Mouse (Mus musculus) neural tube, embryonic 15.5 days (tissue): ENCODE measurements around the gene Mapk8ip1. TPM values are rescaled to one million over a fixed set of nuclear protein-coding genes. Genes with fewer than 3 reads are reported as not detected.

Experiments used
- ATAC-seq: fragments of 200-750 bp; cut with Nextera tagmentation; 2 replicates; pipeline ENCODE4 v1.8.0; 2017; ENCODE audit warnings: mild to moderate bottlenecking, moderate TSS enrichment, moderate library complexity; ENCODE audit not compliant: low FRiP score
- H3K27ac ChIP-seq: fragments of 300-500 bp; sonication (generic); replicated peaks from 2 replicates; pipeline ENCODE4 v1.5.1; 2015; ENCODE audit warnings: mild to moderate bottlenecking, inconsistent platforms
- H3K27me3 ChIP-seq: fragments of 300-500 bp; sonication (generic); replicated peaks from 2 replicates; pipeline ENCODE4 v1.6.1; 2015; ENCODE audit warnings: inconsistent platforms
- H3K36me3 ChIP-seq: fragments of 300-500 bp; sonication (generic); 2 replicates; pipeline ENCODE4 v1.6.1; 2015; ENCODE audit warnings: inconsistent platforms
- H3K4me1 ChIP-seq: fragments of 300-500 bp; sonication (generic); 2 replicates; pipeline ENCODE4 v1.6.1; 2015; ENCODE audit warnings: inconsistent platforms
- H3K4me2 ChIP-seq: fragments of 300-500 bp; sonication (generic); 2 replicates; pipeline ENCODE4 v1.6.1; 2015; ENCODE audit warnings: inconsistent platforms, mild to moderate bottlenecking, moderate library complexity
- H3K4me3 ChIP-seq: fragments of 300-500 bp; sonication (generic); replicated peaks from 2 replicates; pipeline ENCODE4 v1.5.1; 2015; ENCODE audit warnings: mild to moderate bottlenecking, inconsistent platforms
- H3K9ac ChIP-seq: fragments of 300-500 bp; sonication (generic); replicated peaks from 2 replicates; pipeline ENCODE4 v1.6.1; 2015; ENCODE audit warnings: mild to moderate bottlenecking, inconsistent platforms
- H3K9me3 ChIP-seq: fragments of 300-500 bp; sonication (generic); replicated peaks from 2 replicates; pipeline ENCODE4 v1.6.1; 2016; ENCODE audit warnings: inconsistent platforms
- WGBS: fragments of 180-500 bp; shearing (Covaris S2); methylation state at CpG from one replicate; pipeline ENCODE4 v1.1.7; 2015; ENCODE audit warnings: mixed read lengths; 5-methylcytosine and 5-hydroxymethylcytosine counted together
- polyA plus RNA-seq: library from polyadenylated mRNA; unstranded; fragments of >200 nt; fragmentation: Nextera tagmentation; extraction: Ambion mirVana; gene quantifications from 2 replicates; pipeline ENCODE4 v1.2.1, GENCODE M21; 2015

Gene Mapk8ip1
- polyA plus RNA-seq, 1 experiment from 2014 or later: 169 TPM

DNA sequence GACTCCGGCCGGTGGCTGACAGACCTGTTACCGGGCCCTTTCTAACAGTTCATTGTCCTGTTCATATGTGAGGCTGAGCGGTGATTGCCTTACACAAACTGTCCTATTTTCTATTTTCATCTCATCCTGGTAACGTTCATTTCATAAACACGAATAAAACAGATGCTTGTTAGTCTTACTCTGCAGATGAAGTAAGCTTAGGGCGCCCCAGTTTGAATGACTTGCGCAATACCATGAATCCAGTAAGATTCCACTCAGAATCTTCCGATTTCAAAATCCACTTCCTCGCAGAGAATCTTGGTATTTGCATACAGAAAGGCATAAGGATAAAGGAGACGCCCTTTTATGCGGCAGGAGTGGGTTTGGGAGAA lies 33.3 kb upstream of the Mapk8ip1 start:
- Histone ChIP-seq H3K27ac (peak overlapping the region; percentile 80), H3K9ac (peak overlapping the region; percentile 52), H3K4me2 (peak overlapping the region; percentile 82), H3K4me3 (peak overlapping the region; percentile 93), H3K27me3 (0 out of 2 replicates have a peak, but pooled peaks cover 3% of the 10 kb centered on the region), H3K9me3 (no peaks in the 10 kb centered on the region), H3K4me1 (peaks cover 47% of the 10 kb centered on the region), H3K36me3 (no peaks in the 10 kb centered on the region)
- 6% methylated on average over 12 of the region's 12 CpGs for WGBS
- ATAC-seq: no peak

DNA sequence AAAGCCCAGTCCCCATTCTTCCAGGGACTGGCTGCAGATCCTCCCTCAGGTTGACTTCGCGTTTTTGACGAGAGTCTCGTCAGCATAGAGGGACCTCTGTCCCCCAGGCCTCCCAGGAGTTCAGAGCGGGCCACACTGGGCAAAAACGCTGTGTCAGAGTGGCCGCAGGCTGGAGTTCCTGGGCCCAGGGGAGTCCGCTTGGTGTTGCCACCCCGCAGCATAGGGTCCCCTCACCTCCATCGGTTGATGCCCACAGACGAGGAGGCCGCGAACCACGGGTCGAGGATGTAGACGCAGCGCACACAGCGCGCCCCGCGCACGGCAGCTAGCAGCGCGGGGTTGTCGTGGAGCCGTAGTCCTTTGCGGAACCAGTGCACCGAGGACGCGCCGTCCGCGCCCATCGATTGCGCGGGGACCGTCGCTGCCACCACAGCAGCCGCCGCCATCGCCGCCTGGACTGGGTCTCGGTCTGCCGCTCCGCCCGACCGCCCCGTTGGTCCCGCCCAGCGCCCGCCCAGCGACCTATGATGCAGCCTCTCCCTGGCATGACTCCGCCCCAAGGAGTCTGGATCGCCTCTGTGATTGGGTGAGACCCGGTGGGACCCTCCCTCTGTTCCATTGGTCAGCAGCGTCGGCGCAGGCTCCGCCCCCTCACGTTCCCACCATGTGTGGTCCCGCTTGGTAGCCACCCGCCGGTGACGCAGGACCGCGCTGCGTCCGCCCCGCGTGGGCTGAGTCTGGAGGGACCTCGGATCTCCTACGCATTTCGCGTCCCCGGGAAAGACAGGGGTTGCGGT lies 32.7 kb upstream of the Mapk8ip1 start, which contains the start of gene Cry2:
Cry2 (minus strand) TSS at position 466 of the 797 bp plus-strand sequence.
- peaks cover 53% of the 10 kb centered on the region for H3K4me1 ChIP-seq
- no peaks in the 10 kb centered on the region for H3K9me3 ChIP-seq
- H3K27ac ChIP-seq: peak within 1 kb of the TSS; percentile 88
- 0 out of 2 replicates have a peak, but pooled peaks cover 3% of the 10 kb centered on the region for H3K27me3 ChIP-seq
- H3K36me3 ChIP-seq: no peaks in the 10 kb centered on the region
- under 1% methylated on average over 73 of the region's 76 CpGs for WGBS
- peak within 1 kb of the TSS; percentile 83 for H3K9ac ChIP-seq
- ATAC-seq: peak; percentile 97
- peak within 1 kb of the TSS; percentile 93 for H3K4me3 ChIP-seq
- H3K4me2 ChIP-seq: peak within 1 kb of the TSS; percentile 82

DNA sequence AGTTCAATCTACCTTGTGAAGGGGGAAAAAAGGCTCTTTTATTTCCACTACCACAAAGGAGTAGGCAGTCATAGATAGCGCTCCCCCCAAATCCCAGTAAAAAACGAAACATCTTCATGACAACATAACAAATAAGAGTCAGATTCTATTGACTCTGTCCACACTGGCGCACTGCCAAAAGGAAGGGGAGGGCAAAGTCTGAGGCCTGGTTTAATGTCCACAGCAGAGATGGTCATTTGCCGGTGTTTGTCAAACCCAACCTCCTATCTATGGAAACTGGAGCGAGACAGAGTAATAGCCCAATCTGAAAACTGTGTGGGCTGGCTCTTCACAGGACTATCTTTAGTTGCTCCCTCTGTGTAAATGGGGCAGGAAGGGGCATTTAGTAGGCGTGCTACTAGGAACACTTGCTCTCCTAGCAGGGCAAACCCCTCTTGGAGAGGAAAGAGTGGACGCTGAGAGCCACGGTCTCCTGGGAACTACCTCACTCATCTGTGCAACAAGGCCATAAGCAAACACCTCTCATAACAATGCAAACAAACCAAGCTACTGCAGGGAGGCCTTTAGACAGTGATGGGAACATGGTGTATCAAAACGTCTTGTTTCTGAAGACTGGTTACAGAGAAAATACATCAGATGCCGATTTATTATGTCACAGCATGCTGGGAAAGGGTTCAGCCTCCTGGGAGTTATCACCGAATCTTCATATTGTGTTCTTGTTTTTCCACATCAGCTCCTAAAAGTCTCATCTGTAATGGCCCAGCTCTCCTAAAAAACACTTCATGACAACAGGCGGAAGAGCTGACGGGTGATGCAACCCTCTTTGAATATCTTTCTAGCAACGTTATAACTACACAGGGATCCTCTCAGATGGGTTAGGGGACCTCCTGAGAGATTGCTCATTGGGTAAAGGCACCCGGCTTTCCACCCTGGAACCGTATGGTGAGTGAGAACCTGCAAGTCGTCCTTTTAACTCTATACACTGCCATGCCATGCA lies 31.5 kb upstream of the Mapk8ip1 start:
- Histone ChIP-seq H3K36me3 (no peaks in the 10 kb centered on the region), H3K27ac (peak overlapping the region; percentile 88), H3K4me1 (peaks cover 65% of the 10 kb centered on the region), H3K9ac (peak overlapping the region; percentile 83), H3K4me3 (peak overlapping the region; percentile 93), H3K27me3 (0 out of 2 replicates have a peak, but pooled peaks cover 3% of the 10 kb centered on the region), H3K9me3 (no peaks in the 10 kb centered on the region), H3K4me2 (peak overlapping the region; percentile 82)
- no peak for ATAC-seq
- 30% methylated on average over 17 of the region's 17 CpGs for WGBS

GRCm38 (mm10) chr2:92431611-92432179 lies 30.6 kb upstream of the Mapk8ip1 start:
- Histone ChIP-seq H3K4me2 (peak overlapping the region; percentile 82), H3K36me3 (no peaks in the 10 kb centered on the region), H3K4me1 (peaks cover 74% of the 10 kb centered on the region), H3K27ac (peak overlapping the region; percentile 88), H3K9me3 (no peaks in the 10 kb centered on the region), H3K4me3 (peak overlapping the region; percentile 93), H3K27me3 (0 out of 2 replicates have a peak, but pooled peaks cover 3% of the 10 kb centered on the region), H3K9ac (peak overlapping the region; percentile 83)
- WGBS: 14% methylated on average over 11 of the region's 11 CpGs
- no peak for ATAC-seq

DNA sequence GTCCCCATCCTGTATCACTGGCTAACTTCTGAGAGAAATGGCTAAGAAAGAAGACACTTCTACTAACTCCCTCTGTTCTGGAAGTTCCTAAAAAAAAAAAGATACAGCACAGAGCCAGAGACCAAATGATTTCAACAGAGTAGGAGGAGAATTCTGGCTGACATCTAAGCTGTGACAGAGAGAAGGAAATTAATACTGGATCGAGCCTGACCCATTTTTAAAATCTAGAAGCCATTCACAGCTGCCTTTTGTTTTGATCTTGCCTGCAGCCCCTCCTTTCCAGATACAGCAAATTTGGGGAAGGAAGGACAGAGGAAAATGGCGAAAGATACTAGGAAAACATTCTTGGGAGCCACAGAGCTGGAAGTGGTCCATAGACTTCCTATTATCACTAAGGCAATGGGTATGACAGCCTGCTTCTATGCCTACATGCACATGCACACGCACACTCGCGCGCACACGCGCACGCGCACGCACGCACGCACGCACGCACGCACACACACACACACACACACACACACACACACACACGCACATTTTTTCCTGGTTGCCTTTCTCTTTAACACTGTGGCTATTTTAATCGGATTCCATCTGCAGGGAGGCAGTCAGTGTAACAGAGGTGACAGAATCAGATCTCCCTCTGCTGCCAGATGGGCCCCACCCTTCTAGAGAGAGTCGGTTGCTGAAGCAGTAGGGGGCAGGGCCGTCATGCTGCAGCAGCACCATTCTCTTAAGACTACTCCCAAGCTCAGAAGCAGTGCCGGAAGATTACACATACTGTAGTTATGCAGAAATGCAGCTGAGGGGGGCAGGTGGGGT lies 29.9 kb upstream of the Mapk8ip1 start:
- Histone ChIP-seq H3K4me2 (peak overlapping the region; percentile 82), H3K4me3 (peak overlapping the region; percentile 93), H3K27ac (peak overlapping the region; percentile 88), H3K9me3 (no peaks in the 10 kb centered on the region), H3K9ac (peak overlapping the region; percentile 83), H3K27me3 (no peaks in the 10 kb centered on the region), H3K4me1 (peaks cover 82% of the 10 kb centered on the region), H3K36me3 (no peaks in the 10 kb centered on the region)
- peak; percentile 26 for ATAC-seq
- WGBS: 57% methylated on average over 21 of the region's 21 CpGs

DNA sequence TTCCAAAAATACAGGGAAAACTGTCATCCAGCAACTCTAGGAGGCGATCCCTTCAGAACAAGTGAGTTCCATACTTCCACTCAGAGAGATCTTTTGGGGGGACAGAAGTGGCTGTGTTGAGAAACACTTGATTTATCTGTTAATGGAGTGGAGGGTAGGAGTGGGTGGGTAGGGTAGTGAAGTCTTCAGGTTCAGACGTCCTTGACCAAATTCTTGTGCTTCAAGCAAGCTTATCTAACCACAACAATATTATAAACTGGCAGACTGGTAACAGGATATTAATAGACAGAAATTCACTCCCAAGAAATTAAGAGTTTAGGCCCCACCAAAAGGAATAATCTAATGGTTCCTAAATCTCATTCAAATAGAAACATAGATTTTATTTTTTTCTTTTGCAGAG lies 29.0 kb upstream of the Mapk8ip1 start:
- 86% methylated on average over 2 of the region's 2 CpGs for WGBS
- Histone ChIP-seq H3K4me3 (no peak overlapping the region), H3K27ac (peak overlapping the region; percentile 88; the same call in 1 of the 2 replicates), H3K9me3 (no peaks in the 10 kb centered on the region), H3K36me3 (0 out of 2 replicates have a peak, but pooled peaks cover 4% of the 10 kb centered on the region), H3K9ac (no peak overlapping the region), H3K27me3 (no peaks in the 10 kb centered on the region), H3K4me1 (peaks cover 89% of the 10 kb centered on the region), H3K4me2 (no peak overlapping the region)
- ATAC-seq: no peak

- no peak for ATAC-seq
- peak overlapping the region; percentile 84 for H3K27ac ChIP-seq
- H3K4me2 ChIP-seq: no peak overlapping the region
Observed at GRCm38 (mm10) chr2:92427882-92428281, 26.8 kb upstream of the Mapk8ip1 start.

DNA sequence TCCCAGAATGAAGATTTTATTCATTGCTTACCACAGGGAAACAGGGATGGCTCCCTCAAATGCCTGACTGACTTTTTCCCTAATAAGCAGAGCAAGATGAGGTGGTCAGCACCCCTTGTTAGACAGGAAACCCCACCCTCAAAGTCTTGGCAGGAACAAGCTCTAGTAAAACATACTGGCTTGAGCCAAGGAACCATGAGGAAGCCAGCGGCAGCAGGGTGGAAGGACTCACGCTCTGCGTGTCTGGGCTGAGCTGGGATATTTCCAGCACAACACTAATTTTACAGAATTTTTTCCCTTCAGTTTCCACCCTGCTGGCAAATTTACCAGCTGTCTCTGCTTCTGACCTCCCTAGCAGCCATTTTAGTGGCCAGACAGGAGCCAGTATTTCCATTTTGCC lies 25.4 kb upstream of the Mapk8ip1 start:
- Histone ChIP-seq H3K4me2 (no peak overlapping the region), H3K27me3 (no peaks in the 10 kb centered on the region), H3K4me1 (peaks cover 86% of the 10 kb centered on the region), H3K9me3 (no peaks in the 10 kb centered on the region), H3K9ac (0 out of 2 replicates have a peak overlapping the region, but pooled peaks have one; percentile 5), H3K4me3 (no peak overlapping the region), H3K27ac (peak overlapping the region; percentile 84), H3K36me3 (peaks cover 33% of the 10 kb centered on the region)
- ATAC-seq: no peak
- 63% methylated on average over 3 of the region's 3 CpGs for WGBS

More at GRCm38 (mm10) chr2:92427882-92428281, 26.8 kb upstream of the Mapk8ip1 start:
- H3K27me3 ChIP-seq: no peaks in the 10 kb centered on the region
- H3K4me3 ChIP-seq: no peak overlapping the region
- peaks cover 94% of the 10 kb centered on the region for H3K4me1 ChIP-seq
- peaks cover 18% of the 10 kb centered on the region for H3K36me3 ChIP-seq
- no peaks in the 10 kb centered on the region for H3K9me3 ChIP-seq
- 65% methylated on average over 6 of the region's 6 CpGs for WGBS
- H3K9ac ChIP-seq: no peak overlapping the region

GRCm38 (mm10) chr2:92425366-92425765 lies 24.3 kb upstream of the Mapk8ip1 start:
- 66% methylated on average over 4 of the region's 4 CpGs for WGBS
- no peak overlapping the region for H3K4me2 ChIP-seq

GRCm38 (mm10) chr2:92424462-92425308 lies 23.6 kb upstream of the Mapk8ip1 start:
- ATAC-seq: peak; percentile 58
- Histone ChIP-seq H3K9ac (no peak overlapping the region), H3K4me2 (no peak overlapping the region), H3K27me3 (no peaks in the 10 kb centered on the region), H3K9me3 (no peaks in the 10 kb centered on the region), H3K27ac (peak overlapping the region; percentile 84), H3K4me3 (no peak overlapping the region), H3K4me1 (peaks cover 70% of the 10 kb centered on the region), H3K36me3 (peaks cover 50% of the 10 kb centered on the region)
- 38% methylated on average over 9 of the region's 9 CpGs for WGBS

More at GRCm38 (mm10) chr2:92425366-92425765, 24.3 kb upstream of the Mapk8ip1 start:
- Histone ChIP-seq H3K36me3 (peaks cover 44% of the 10 kb centered on the region), H3K27me3 (no peaks in the 10 kb centered on the region), H3K4me1 (peaks cover 75% of the 10 kb centered on the region), H3K9ac (no peak overlapping the region), H3K27ac (peak overlapping the region; percentile 84), H3K4me3 (no peak overlapping the region), H3K9me3 (no peaks in the 10 kb centered on the region)
- no peak for ATAC-seq
